Mouse (Mus musculus) gastrocnemius, postnatal 25 days (tissue): ENCODE measurements around the gene Ubl4a. TPM values are rescaled to one million over a fixed set of nuclear protein-coding genes. Genes with fewer than 3 reads are reported as not detected.
"Not testable (repeated sequence)": the region's sequence is repeated elsewhere in the genome, so short reads cannot be mapped to it uniquely, and the experiment has no call there.

Experiments
- DNase-seq: peaks from one replicate; pipeline ENCODE4 v3.0.0; 2022
- long read RNA-seq, 2 experiments: library from polyadenylated mRNA; stranded (forward); transcript quantifications; one replicate each; pipeline ENCODE4 v2.0.0; 2021
- total RNA-seq, 2 experiments: library from RNA; stranded (reverse); gene quantifications; 1 replicate in 1 of 2; 2 replicates in 1 of 2; pipeline ENCODE4 v1.2.3; 2021

The Ubl4a gene
- 10 to 100 TPM; 48.1 to 52.1 TPM for total RNA-seq
- long read RNA-seq, experiment 1, transcript Ubl4a-206 (4 exons, 2,442 nt), result major isoform, 126 of 149 reads
- long read RNA-seq, experiment 1, partial matches to known transcripts, result 0 of 149 reads
- long read RNA-seq, experiment 1, other reads (novel, unspliced or antisense), result 21 of 149 reads
- long read RNA-seq, experiment 2, transcript Ubl4a-203 (3 exons, 2,220 nt), result minor isoform, 5 of 186 reads
- long read RNA-seq, experiment 2, transcript Ubl4a-206 (4 exons, 2,442 nt), result major isoform, 161 of 186 reads
- long read RNA-seq, experiment 2, partial matches to known transcripts, result 3 of 186 reads
- long read RNA-seq, experiment 2, other reads (novel, unspliced or antisense), result 17 of 186 reads

GRCm38 (mm10) chrX:74372888-74373549 is at the start of gene Ubl4a, which contains the start of gene Slc10a3:
Gene Ubl4a, minus strand, starts transcription at chrX:74373218.
Gene Slc10a3, minus strand, starts transcription at chrX:74373349.
- DNase-seq, result peak; percentile 89

- DNase-seq, result peak; percentile 25
Observed at GRCm38 (mm10) chrX:74413377-74413776, 40.4 kb upstream of the Ubl4a start.

- no peak for DNase-seq
Observed at GRCm38 (mm10) chrX:74408340-74408739, 35.3 kb upstream of the Ubl4a start.

- no peak for DNase-seq
Observed at GRCm38 (mm10) chrX:74400136-74400535, 27.1 kb upstream of the Ubl4a start.

- peak; percentile 79 for DNase-seq
Observed at GRCm38 (mm10) chrX:74392535-74393443, 19.8 kb upstream of the Ubl4a start, which contains the start of the genes Fam3a and Ikbkg. Gene Fam3a, minus strand, starts transcription at chrX:74393272. Gene Ikbkg, plus strand, starts transcription at chrX:74393290.

- no peak for DNase-seq
Observed at GRCm38 (mm10) chrX:74388153-74388552, 15.1 kb upstream of the Ubl4a start.

GRCm38 (mm10) chrX:74384451-74384850 is 11.4 kb upstream of the Ubl4a start:
- no peak for DNase-seq

- peak; percentile 69 for DNase-seq
Observed at GRCm38 (mm10) chrX:74368209-74368909, 4.7 kb downstream of the Ubl4a start.

GRCm38 (mm10) chrX:74367512-74367911 is 5.5 kb downstream of the Ubl4a start:
- DNase-seq, result no peak

GRCm38 (mm10) chrX:74359171-74359570 is 13.8 kb downstream of the Ubl4a start:
- DNase-seq, result no peak

- not testable (repeated sequence) for DNase-seq
Observed at GRCm38 (mm10) chrX:74357069-74357468, 15.9 kb downstream of the Ubl4a start.

- DNase-seq, result peak; percentile 69
Observed at GRCm38 (mm10) chrX:74353467-74353770, 19.6 kb downstream of the Ubl4a start, which contains the start of gene Lage3. Gene Lage3, minus strand, starts transcription at chrX:74353618.

GRCm38 (mm10) chrX:74352645-74353466 is 20.2 kb downstream of the Ubl4a start:
- no peak for DNase-seq

- no peak for DNase-seq
Observed at GRCm38 (mm10) chrX:74330166-74330930, 42.7 kb downstream of the Ubl4a start.

GRCm38 (mm10) chrX:74329215-74329671 is 43.8 kb downstream of the Ubl4a start:
- DNase-seq, result no peak

GRCm38 (mm10) chrX:74328725-74329161 is 44.3 kb downstream of the Ubl4a start, which contains the start of gene Plxna3:
Gene Plxna3, plus strand, starts transcription at chrX:74329066.
- peak; percentile 65 for DNase-seq
